Mouse (Mus musculus): Measurements from ENCODE around the gene Srd5a1.
"Not testable (repeated sequence)": the region's sequence is repeated elsewhere in the genome, so short reads cannot be mapped to it uniquely, and the experiment has no call there.

Gene Srd5a1

GRCm38 (mm10) chr13:69623843-69624242, 12.6 kb upstream of the Srd5a1 start:
- DNase-seq = no peak

- no peak for DNase-seq
Observed at GRCm38 (mm10) chr13:69616716-69617115, 5.5 kb upstream of the Srd5a1 start.

GRCm38 (mm10) chr13:69612175-69612544, 918 bp upstream of the Srd5a1 start:
- no peak for DNase-seq

- no peak for DNase-seq
Observed at GRCm38 (mm10) chr13:69610751-69611397, 368 bp downstream of the Srd5a1 start.

- no peak for DNase-seq
Observed at GRCm38 (mm10) chr13:69608734-69609133, 2.5 kb downstream of the Srd5a1 start.

- no peak for DNase-seq
Observed at GRCm38 (mm10) chr13:69604670-69605069, 6.6 kb downstream of the Srd5a1 start.

GRCm38 (mm10) chr13:69601321-69601720, 9.9 kb downstream of the Srd5a1 start:
- no peak for DNase-seq

- DNase-seq = not testable (repeated sequence)
Observed at GRCm38 (mm10) chr13:69600863-69601262, 10.4 kb downstream of the Srd5a1 start.

- no peak for DNase-seq
Observed at GRCm38 (mm10) chr13:69598867-69599266, 12.4 kb downstream of the Srd5a1 start.

- DNase-seq = no peak
Observed at GRCm38 (mm10) chr13:69596515-69596914, 14.7 kb downstream of the Srd5a1 start.

GRCm38 (mm10) chr13:69595911-69596310, 15.3 kb downstream of the Srd5a1 start:
- DNase-seq = no peak

- DNase-seq = no peak
Observed at GRCm38 (mm10) chr13:69594577-69595256, 16.5 kb downstream of the Srd5a1 start.

- no peak for DNase-seq
Observed at GRCm38 (mm10) chr13:69593453-69593852, 17.8 kb downstream of the Srd5a1 start.

- DNase-seq = no peak
Observed at GRCm38 (mm10) chr13:69592226-69592625, 19.0 kb downstream of the Srd5a1 start.

GRCm38 (mm10) chr13:69591338-69591737, 19.9 kb downstream of the Srd5a1 start:
- DNase-seq = no peak

- no peak for DNase-seq
Observed at GRCm38 (mm10) chr13:69588263-69588662, 23.0 kb downstream of the Srd5a1 start.

GRCm38 (mm10) chr13:69587849-69588248, 23.4 kb downstream of the Srd5a1 start:
- no peak for DNase-seq

- DNase-seq = no peak
Observed at GRCm38 (mm10) chr13:69586337-69586736, 24.9 kb downstream of the Srd5a1 start.

- DNase-seq = no peak
Observed at GRCm38 (mm10) chr13:69585828-69586227, 25.4 kb downstream of the Srd5a1 start.

- no peak for DNase-seq
Observed at GRCm38 (mm10) chr13:69583591-69583990, 27.7 kb downstream of the Srd5a1 start.

GRCm38 (mm10) chr13:69582411-69582810, 28.8 kb downstream of the Srd5a1 start:
- DNase-seq = no peak

GRCm38 (mm10) chr13:69577181-69577834, 33.9 kb downstream of the Srd5a1 start:
- no peak for DNase-seq

- DNase-seq = no peak
Observed at GRCm38 (mm10) chr13:69576676-69577075, 34.6 kb downstream of the Srd5a1 start.

- no peak for DNase-seq
Observed at GRCm38 (mm10) chr13:69572594-69572993, 38.6 kb downstream of the Srd5a1 start.

All from liver (tissue).